Mouse (Mus musculus) natural killer cell, adult 2 months (primary cell): ENCODE measurements around the gene Gpr62.

ENCODE experiments used
- DNase-seq, 2 experiments: peaks; one replicate each; pipeline ENCODE4 v3.0.0; 2022; ENCODE audit warnings: low spot score in 2 of 2

Gpr62 gene

DNA sequence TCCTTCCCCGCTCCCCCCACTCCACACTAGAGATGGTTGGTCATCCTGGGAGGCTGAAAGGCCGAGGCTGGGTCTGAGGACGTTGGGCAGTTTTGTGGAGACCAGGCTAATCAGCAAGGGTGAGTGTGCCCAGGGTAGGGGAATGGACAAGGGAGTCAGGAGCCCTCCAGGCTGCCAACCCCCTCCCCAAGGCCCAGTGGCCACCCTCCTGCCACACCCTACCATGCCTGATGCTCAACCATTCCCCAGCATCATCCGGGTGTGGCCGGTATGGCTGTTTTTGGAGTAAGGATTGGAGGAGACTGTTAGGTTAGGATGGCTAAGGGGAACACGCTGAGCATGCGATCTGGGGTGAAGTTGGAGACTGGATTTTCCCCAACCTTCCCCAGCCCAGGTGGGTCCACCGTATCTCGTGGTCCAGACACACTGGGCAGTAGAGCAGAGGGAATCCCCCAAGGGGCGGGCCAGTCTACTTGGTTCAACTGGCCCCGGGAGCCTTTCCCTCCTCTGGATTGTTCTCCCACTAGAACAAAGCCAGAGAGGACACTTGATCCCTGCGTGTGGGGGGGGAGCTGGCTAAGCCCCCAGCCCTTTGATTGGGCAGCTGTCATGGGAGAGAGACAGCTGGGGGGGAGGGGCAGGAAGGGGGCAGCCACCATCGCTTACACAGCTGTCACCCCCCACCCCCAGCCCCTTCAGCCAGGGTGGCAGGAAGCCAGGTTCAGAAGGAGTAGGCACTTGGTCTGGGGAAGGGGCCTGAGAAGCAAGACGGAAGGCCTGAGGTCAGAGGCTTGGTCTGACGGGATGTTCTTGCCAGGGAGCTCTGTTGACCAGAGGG is 9.2 kb downstream of the Gpr62 start:
- no peak for DNase-seq

DNA sequence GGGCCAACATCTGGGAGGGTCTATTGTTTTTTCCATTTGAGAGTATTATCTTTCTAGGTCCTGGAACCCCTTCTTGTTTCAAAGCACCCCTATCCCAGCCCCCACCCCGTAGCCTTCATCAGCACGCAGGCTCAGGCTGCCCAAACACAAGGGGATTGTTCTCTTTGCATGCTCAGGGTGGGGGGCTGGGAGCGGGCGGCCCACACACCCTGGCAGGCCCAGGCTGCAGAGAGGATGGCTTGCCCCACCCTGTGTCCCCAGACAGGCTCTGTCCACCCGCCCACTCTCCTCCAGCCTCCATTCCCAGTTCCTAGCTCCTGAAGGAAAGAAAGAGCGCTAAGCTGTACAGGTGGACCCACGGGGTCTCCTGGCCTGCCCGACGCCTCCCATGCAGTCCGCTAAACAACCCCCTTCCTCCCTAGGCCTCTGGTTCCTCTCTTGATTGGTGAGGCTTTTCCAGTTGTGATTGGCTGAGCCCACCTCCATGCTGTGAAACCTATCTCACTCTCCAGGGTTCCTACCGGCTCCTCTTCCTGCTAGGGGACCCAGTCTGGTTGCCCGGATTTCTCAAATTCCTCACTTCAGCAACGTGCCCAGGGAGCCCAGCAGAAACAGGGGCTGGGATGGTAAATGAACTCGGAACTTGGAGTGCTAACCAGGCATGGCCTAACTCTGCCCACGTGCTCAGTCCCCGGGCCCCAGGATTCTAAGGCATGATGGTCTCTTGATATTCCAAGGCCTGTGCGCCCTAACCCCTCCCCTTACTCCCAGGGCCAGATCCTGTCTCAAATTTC is 10.7 kb downstream of the Gpr62 start:
- no peak for DNase-seq

DNA sequence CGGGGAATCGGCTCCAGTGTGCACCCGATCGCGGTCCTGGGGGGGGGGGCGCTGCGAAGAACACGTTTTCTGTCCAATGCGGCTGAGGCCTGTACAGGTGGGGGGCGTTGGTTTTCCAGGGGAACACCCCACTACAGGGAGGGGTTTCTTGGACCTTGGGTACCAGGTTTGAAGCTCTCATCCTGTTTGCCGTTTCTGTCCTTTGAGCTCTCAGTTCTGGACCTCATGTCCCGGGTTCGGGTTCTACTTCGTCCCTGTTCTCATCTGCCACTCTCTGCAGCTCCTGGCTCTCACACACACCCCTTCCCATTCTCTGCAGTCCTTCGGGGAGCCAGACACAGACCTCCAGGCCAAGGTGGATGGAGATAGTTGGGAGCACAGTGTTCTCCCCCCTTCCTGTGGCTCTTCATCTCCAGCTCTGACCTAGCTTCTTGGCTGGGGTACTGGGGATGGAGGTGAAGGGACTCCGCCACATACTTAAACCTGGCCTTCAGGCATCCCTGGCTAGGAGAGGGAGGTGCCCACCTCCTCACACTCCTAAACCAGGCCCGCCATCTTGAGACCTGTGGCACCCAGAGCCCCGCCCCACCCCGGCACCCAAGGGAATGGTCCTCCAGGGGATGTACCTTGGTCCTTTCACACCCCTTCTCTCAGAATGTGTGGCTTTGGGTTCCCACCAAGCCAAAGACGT is 11.5 kb downstream of the Gpr62 start:
- DNase-seq, result no peak

DNA sequence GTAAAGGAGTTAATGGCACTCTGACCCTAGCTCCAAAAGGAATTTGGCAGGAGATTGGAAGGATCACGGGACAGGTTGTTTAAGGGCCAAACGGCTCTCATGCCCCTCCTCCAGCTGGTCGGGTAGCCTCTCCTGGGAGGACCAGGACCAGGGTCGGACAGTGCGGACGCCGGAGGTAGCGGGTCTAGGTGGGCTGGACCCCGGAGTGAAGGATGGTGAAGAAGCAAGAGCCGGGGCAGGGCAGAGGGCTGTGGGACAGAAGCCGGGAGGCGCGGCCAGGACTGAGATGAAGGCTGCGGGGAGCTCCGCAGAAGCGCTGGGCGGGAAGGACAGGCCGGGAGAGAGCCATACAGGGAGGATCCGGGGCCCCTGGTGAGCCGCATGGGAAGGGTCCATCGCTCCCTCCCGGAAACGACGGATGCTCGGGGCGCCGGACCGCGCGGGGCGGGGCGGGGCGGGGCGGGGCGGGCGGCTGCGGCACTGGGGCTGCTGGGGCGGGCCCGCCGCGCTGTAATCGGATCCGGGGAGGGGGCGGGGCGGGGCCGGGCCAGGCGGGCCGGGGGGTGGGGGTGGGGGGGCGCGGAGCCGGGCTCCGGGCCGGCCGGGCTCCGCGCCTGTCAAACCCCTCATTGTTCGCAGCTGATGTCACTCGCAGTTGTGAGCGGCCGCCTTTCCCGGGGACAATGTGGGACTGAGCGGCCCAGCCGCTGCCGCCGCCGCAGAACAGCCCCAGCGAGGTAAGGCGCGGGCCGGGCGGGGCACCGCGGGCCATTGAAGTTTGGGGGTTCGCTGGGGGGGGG is 12.3 kb downstream of the Gpr62 start, which contains the start of gene Pcbp4:
TSS of gene Pcbp4 (plus strand) at position 21 of the 800 bp plus-strand sequence.
- DNase-seq, result peak in 1 of 2 experiments; percentile 11

GRCm38 (mm10) chr9:106452821-106453220 is 12.9 kb downstream of the Gpr62 start:
- DNase-seq, result no peak

- DNase-seq, result no peak
These were observed 13.4 kb downstream of the Gpr62 start for GRCm38 (mm10) chr9:106452351-106452750.

- DNase-seq, result no peak
These were observed 13.8 kb downstream of the Gpr62 start for GRCm38 (mm10) chr9:106451899-106452298.

DNA sequence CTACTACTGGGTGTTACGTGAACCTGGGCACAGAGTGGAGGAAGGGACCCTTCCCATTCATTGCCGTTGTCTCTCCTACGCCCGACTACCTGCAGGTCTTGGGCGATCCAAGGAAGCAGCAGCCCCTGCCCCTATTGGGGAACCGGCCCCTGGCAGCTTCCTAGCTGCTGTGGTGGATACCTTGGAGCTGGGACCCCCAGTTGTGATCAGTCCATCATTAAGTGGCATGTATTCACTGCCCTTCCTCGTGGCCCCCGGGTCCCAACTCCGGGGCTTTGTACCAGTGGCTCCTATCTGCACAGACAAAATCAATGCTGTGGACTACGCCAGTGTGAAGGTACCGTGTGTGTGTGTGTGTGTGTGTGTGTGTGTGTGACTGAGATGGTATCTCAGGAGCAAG is 14.4 kb downstream of the Gpr62 start:
- DNase-seq, result no peak

DNA sequence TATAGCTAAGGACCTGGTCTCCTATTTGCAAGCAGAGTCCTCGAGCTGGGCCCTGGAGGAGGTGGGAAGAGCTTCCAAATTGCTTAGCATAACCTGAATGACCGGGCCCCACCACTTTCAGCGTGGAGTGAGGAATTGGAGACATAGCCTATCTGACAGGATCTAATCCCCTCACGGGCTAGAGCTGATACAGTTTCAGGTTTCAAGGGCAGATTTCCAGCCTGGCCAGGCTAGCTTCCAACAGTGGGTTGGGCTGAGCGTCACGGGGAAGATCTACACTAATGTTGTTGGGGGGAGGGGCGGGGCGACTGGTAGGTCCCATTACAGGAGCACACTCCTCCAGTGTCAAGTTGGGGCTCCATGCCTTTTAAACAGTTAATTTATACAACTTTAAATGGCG is 15.1 kb downstream of the Gpr62 start:
- no peak for DNase-seq

- DNase-seq, result no peak
These were observed 15.8 kb downstream of the Gpr62 start for GRCm38 (mm10) chr9:106449947-106450346.

GRCm38 (mm10) chr9:106448498-106449031 is 17.2 kb downstream of the Gpr62 start:
- peak; percentile 40 to 61 for DNase-seq

DNA sequence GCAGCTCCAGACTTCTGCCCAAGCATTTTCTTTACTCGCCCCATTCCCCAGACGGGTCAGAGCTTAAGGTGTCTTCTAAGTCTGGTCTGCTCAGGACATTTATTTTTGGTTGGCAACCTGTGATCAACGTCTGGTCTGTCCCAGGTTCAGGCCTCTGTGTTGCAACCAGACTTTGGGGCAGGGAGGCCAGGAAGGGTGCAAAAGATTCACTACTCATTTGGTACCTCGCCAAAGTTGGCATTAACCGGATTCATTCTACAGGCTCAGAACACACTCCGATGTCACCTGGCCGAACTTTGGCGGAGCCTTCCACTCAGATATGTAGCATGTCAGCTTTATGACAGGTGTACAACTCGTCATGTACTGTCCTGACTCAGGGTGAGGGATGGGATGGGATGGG is 17.8 kb downstream of the Gpr62 start:
- DNase-seq, result no peak

DNA sequence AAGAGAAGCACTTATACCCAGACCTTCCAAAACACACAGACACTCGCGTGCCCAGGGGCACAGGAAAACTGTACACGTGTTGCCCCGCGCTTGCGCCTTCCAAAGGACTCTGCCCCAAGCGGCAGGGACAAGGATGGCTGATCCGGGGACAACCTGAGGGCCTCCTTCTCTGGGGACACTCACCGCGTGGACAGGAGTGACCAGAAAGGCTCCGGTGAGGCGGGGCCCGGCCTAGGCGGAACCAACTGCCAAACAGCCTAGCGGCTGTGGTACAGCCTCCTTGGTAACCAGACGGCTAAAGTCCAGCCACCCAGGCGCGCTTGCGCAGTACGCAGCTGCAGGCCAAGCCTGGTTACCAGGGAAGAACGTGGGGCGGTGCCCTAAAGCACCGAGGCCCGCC is 18.4 kb downstream of the Gpr62 start, which contains the start of the genes Abhd14b and Abhd14a:
TSS of gene Abhd14b (plus strand) at position 112 of the 400 bp plus-strand sequence.
TSS of gene Abhd14a (minus strand) at position 331 of the 400 bp plus-strand sequence.
- DNase-seq, result peak; percentile 78 to 80

GRCm38 (mm10) chr9:106444836-106445235 is 20.9 kb downstream of the Gpr62 start:
- no peak for DNase-seq

DNA sequence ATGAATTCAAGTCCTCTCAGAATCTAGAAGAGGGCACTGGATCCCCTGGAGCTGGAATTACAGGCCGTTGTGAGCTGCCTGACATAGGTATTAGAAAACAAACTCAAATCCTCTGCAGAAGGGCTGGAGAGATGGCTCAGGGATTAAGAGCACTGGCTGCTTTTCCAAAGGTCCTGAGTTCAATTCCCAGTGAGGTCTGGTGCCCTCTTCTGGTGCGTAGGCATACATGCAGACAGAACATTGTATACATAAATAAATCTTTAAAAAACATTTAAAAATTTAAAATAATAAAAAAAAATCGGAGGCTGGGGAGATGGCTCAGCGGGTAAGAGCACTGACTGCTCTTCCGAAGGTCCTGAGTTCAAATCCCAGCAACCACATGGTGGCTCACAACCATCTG is 23.1 kb downstream of the Gpr62 start:
- no peak for DNase-seq

DNA sequence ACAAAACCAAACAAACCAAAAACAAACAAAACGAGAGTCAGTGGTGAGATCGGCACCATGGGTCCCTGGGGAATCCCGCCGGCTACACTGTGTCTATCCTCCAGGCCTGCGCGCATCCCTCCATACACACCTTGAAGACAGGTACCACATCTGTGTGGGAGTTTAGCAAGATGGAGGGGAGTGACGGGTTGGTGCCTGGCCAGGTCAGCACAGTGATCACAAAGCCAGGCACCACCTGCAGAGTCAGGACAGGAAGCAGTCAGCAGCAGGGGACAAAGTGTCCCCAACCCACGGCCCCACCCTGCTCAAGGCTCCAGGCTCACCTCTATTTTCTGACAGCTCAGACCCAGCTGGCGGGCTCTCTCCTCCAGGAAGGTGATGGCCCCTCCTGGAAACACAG is 29.2 kb downstream of the Gpr62 start:
- DNase-seq, result no peak

- DNase-seq, result no peak
These were observed 32.3 kb downstream of the Gpr62 start for GRCm38 (mm10) chr9:106433389-106433788.

DNA sequence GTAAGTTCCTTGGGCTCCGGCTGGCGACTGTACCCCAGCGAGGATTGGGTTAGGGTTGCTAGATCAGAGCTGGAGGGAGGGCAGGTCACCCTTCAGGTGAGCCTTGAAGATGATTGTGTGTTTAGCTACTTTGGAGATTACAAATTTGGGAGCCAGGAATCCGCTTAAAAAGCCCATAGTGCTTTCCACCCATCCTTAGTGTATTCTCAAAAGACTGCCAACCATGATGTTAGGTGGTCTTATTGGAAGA is 35.8 kb downstream of the Gpr62 start:
- no peak for DNase-seq

DNA sequence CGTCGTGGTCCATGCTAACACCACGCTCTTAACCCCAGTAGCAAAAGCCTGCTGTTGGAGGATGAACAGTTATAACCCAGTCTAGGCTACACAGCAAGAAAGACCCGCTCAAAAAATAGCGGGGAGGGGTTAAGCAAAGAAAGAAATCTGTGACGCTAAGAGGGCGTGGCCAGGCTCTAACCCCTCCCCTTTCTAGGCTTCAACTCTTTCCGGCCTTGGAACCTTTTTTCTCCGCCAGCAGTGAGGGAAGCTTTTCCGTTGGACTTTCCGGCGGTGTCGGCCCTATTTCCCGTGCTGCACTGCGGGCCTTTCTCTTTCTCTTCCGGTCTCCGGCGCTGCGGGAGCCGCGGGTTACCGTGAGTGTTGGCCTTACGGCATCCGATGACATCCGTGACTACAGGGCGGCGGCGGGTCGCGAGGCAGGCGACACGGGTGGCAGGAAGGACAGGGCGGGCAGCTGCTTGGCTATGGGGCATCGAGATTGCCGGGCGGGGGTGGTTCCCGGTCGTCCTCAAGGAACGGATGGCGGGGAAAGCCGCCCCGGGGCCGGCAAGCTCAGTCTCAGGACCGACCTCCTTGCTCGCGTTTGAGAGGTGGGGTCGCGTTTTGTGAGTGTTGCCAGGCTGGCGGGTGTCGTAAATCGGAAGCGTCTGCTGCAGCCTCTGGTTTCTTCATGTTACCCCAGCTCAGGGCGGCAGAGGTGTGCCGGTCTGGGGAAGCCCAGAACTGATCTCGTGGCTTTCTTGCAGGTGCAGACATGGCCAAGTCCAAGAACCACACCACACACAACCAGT is 36.3 kb downstream of the Gpr62 start, which contains the start of gene Rpl29:
TSS of gene Rpl29 (plus strand) at position 234 of the 794 bp plus-strand sequence.
- peak; percentile 92 to 95 for DNase-seq

DNA sequence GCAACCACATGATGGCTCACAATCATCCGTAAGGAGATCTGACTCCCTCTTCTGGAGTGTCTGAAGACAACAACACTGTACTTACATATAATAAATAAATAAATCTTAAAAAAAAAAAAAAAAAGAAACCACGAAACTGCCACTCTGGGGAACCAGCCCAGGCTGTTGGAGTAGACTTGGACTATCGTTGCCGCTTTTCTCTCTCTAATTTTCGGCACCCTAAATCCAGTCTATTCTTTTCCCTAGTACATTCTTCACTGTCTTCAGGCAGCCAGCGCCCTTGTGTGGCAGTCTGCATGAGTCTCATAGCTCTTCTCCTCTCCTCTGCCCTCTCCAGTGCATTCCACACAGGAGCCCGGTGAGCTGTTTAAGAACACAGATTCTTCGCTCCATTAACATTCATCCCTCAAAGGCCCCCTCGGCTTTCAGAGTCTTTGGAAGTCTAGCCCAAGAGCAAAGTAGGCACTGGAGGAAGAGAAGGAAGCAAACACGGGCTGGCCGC is 37.0 kb downstream of the Gpr62 start:
- DNase-seq, result peak; percentile 21
